Mouse (Mus musculus) left cerebral cortex, adult 18-20 months (tissue): ENCODE results near the gene Tbc1d8. TPM values are rescaled to one million over a fixed set of nuclear protein-coding genes. Genes with fewer than 3 reads are reported as not detected.

Experiments used
- DNase-seq, 2 experiments: peaks; one replicate each; pipeline ENCODE4 v3.0.0; 2021 to 2022; ENCODE audit warnings: low spot score in 2 of 2, mixed read lengths in 1 of 2
- total RNA-seq, 2 experiments: library from RNA; stranded (reverse); gene quantifications; 2 replicates each; pipeline ENCODE4 v1.2.3; 2021

Tbc1d8 gene
- total RNA-seq, 2 experiments from 2014 or later: 19.3 to 20.5 TPM

GRCm38 (mm10) chr1:39368267-39368841, 110.2 kb downstream of the Tbc1d8 start:
- DNase-seq: peak in 1 of 2 experiments; percentile 37

- peak; percentile 96 to 99 for DNase-seq
Measured at GRCm38 (mm10) chr1:39367601-39368266, 110.8 kb downstream of the Tbc1d8 start, which contains the start of gene Rpl31. TSS of gene Rpl31 (plus strand) at chr1:39367842.

GRCm38 (mm10) chr1:39367045-39367444, 111.5 kb downstream of the Tbc1d8 start:
- no peak for DNase-seq

- DNase-seq: no peak
Measured at GRCm38 (mm10) chr1:39365562-39365961, 113.0 kb downstream of the Tbc1d8 start.

- no peak for DNase-seq
Measured at GRCm38 (mm10) chr1:39362515-39362893, 116.1 kb downstream of the Tbc1d8 start.

GRCm38 (mm10) chr1:39361754-39362514, 116.6 kb downstream of the Tbc1d8 start:
- DNase-seq: no peak

- no peak for DNase-seq
Measured at GRCm38 (mm10) chr1:39349427-39349826, 129.1 kb downstream of the Tbc1d8 start.

- DNase-seq: peak; percentile 58 to 60
Measured at GRCm38 (mm10) chr1:39349001-39349400, 129.6 kb downstream of the Tbc1d8 start.

- DNase-seq: no peak
Measured at GRCm38 (mm10) chr1:39344981-39345600, 133.5 kb downstream of the Tbc1d8 start.

GRCm38 (mm10) chr1:39343242-39343641, 135.3 kb downstream of the Tbc1d8 start:
- DNase-seq: no peak

- DNase-seq: no peak
Measured at GRCm38 (mm10) chr1:39341807-39342206, 136.7 kb downstream of the Tbc1d8 start.

- peak in 1 of 2 experiments; percentile 53 for DNase-seq
Measured at GRCm38 (mm10) chr1:39340647-39341046, 137.9 kb downstream of the Tbc1d8 start.

GRCm38 (mm10) chr1:39340156-39340555, 138.4 kb downstream of the Tbc1d8 start:
- no peak for DNase-seq

- no peak for DNase-seq
Measured at GRCm38 (mm10) chr1:39339455-39339854, 139.1 kb downstream of the Tbc1d8 start.

- DNase-seq: no peak
Measured at GRCm38 (mm10) chr1:39338831-39339230, 139.7 kb downstream of the Tbc1d8 start.

GRCm38 (mm10) chr1:39336788-39337187, 141.8 kb downstream of the Tbc1d8 start:
- DNase-seq: no peak

- DNase-seq: no peak
Measured at GRCm38 (mm10) chr1:39335561-39336196, 142.9 kb downstream of the Tbc1d8 start.

- no peak for DNase-seq
Measured at GRCm38 (mm10) chr1:39332456-39332855, 146.1 kb downstream of the Tbc1d8 start.

- no peak for DNase-seq
Measured at GRCm38 (mm10) chr1:39330857-39331594, 147.5 kb downstream of the Tbc1d8 start.

- peak in 1 of 2 experiments; percentile 54 for DNase-seq
Measured at GRCm38 (mm10) chr1:39327546-39327945, 151.0 kb downstream of the Tbc1d8 start.
